In genomic region chr13:13493517-13493916, GRCm38 (mm10) we compare ENCODE assay signal across 22 mouse cellular contexts. TPM values are rescaled to one million over a fixed set of nuclear protein-coding genes. Genes with fewer than 3 reads are reported as not detected.
DNase-seq lines count a peak whose midpoint lies in the region; ATAC-seq and TF ChIP-seq lines count a peak whose summit lies in the region.
"Had no signal": no experiment of that assay in that cellular context is flagged by ENCODE, and none has a peak within 500 bp of the region (broad histone marks: within the 10 kb centered on the region; RNA-seq: fewer than 3 reads in every experiment).

No protein-coding gene starts in this region.

- peaks cover 38% of the 10 kb centered on the region for H3K36me3 ChIP-seq in heart, embryonic 14.5 days (ENCODE audit: control insufficient read depth, insufficient read depth, low read length)
- H3K36me3 ChIP-seq in heart, adult 2 months (ENCODE audit: control insufficient read depth, insufficient read depth, low read length), result peaks cover 3% of the 10 kb centered on the region
- H3K36me3 ChIP-seq in hindbrain, embryonic 16.5 days (ENCODE audit: control insufficient read depth, insufficient read depth, low read length), result no peaks in the 10 kb centered on the region
- H3K36me3 ChIP-seq: forebrain, embryonic 10.5 days; neural tube, embryonic 12.5 days had no signal

- H3K9ac ChIP-seq in heart, embryonic 14.5 days (ENCODE audit: low read length), result no peak overlapping the region
- H3K9ac ChIP-seq in heart, adult 2 months (ENCODE audit: low read depth, low read length), result no peak overlapping the region
- no peak overlapping the region for H3K9ac ChIP-seq in hindbrain, embryonic 16.5 days (ENCODE audit: low read depth, low read length)
- H3K9ac ChIP-seq: liver, embryonic 12.5 days; lung, embryonic 15.5 days; neural tube, embryonic 12.5 days had no signal

- intact Hi-C loops in heart, adult 2 months (cut with DNase I), result no loop called here

- 0 out of 2 replicates have a peak, but pooled peaks have one; percentile 41 for ATAC-seq in heart, embryonic 14.5 days (ENCODE audit: insufficient number of reproducible peaks, insufficient read depth, low FRiP score, low read depth)
- ATAC-seq in hindbrain, embryonic 16.5 days, result peak; percentile 58
- ATAC-seq: liver, embryonic 12.5 days; midbrain, embryonic 16.5 days had no signal

- H3K27ac ChIP-seq in heart, embryonic 14.5 days (replicated peaks in 1 of 2; ENCODE audit: control insufficient read depth in 1 of 2, insufficient read depth in 1 of 2, low read depth in 2 of 2, low read length in 2 of 2), result no peak overlapping the region; a peak in 1 of 4 replicates
- no peak overlapping the region for H3K27ac ChIP-seq in heart, adult 2 months
- no peak overlapping the region for H3K27ac ChIP-seq in hindbrain, embryonic 16.5 days (ENCODE audit: low read depth, low read length)
- H3K27ac ChIP-seq: forebrain, embryonic 10.5 days; limb, embryonic 10.5 days; liver, embryonic 12.5 days; lung, embryonic 15.5 days; neural tube, embryonic 12.5 days; stomach, postnatal 0 days had no signal

- no peak for TF ChIP-seq CTCF in heart, adult 2 months (IDR thresholded peaks at IDR 0.05)

- H3K4me3 ChIP-seq in heart, embryonic 14.5 days (ENCODE audit: control insufficient read depth in 1 of 2, insufficient read depth in 1 of 2, low read depth in 1 of 2, low read length in 2 of 2), result no peak overlapping the region
- H3K4me3 ChIP-seq in heart, adult 2 months, result no peak overlapping the region
- no peak overlapping the region for H3K4me3 ChIP-seq in hindbrain, embryonic 16.5 days (ENCODE audit: low read length)
- H3K4me3 ChIP-seq: forebrain, embryonic 10.5 days; limb, embryonic 10.5 days; liver, embryonic 12.5 days; lung, embryonic 15.5 days; neural tube, embryonic 12.5 days had no signal

- no peak for TF ChIP-seq POLR2A in heart, adult 2 months (IDR thresholded peaks at IDR 0.05; ENCODE audit: insufficient read depth, low read depth, low read length)

- TF ChIP-seq EP300 in heart, adult 2 months (IDR thresholded peaks at IDR 0.05; ENCODE audit: insufficient read depth, low read depth, low read length), result no peak

- no peaks in the 10 kb centered on the region for H3K79me2 ChIP-seq in heart, adult 2 months (replicated peaks; ENCODE audit: control insufficient read depth, insufficient read depth, low read length)

- no peaks in the 10 kb centered on the region for H3K27me3 ChIP-seq in heart, embryonic 14.5 days (ENCODE audit: control insufficient read depth, insufficient read depth, low read length)
- no peaks in the 10 kb centered on the region for H3K27me3 ChIP-seq in heart, adult 2 months (ENCODE audit: control insufficient read depth, insufficient read depth, low read length)
- no peaks in the 10 kb centered on the region for H3K27me3 ChIP-seq in hindbrain, embryonic 16.5 days (replicated peaks; ENCODE audit: control insufficient read depth, insufficient read depth, low read length)
- H3K27me3 ChIP-seq: liver, embryonic 12.5 days; lung, embryonic 15.5 days; neural tube, embryonic 12.5 days had no signal

- H3K4me1 ChIP-seq in heart, embryonic 14.5 days (ENCODE audit: control insufficient read depth in 2 of 2, insufficient read depth in 2 of 2, low read length in 2 of 2), result 0 out of 4 replicates have a peak, but pooled peaks cover 0 to 2% of the 10 kb centered on the region in 2 experiments
- peaks cover 2% of the 10 kb centered on the region for H3K4me1 ChIP-seq in heart, adult 2 months (ENCODE audit: control insufficient read depth, insufficient read depth, low read length)
- no peaks in the 10 kb centered on the region for H3K4me1 ChIP-seq in hindbrain, embryonic 16.5 days (ENCODE audit: control insufficient read depth, insufficient read depth, low read depth, low read length)
- H3K4me1 ChIP-seq: forebrain, embryonic 10.5 days; limb, embryonic 10.5 days; liver, embryonic 12.5 days; neural tube, embryonic 12.5 days had no signal

- H3K4me2 ChIP-seq in heart, embryonic 14.5 days (ENCODE audit: low read length), result no peak overlapping the region
- H3K4me2 ChIP-seq in hindbrain, embryonic 16.5 days (ENCODE audit: low read length), result no peak overlapping the region
- H3K4me2 ChIP-seq: liver, embryonic 12.5 days; lung, embryonic 15.5 days; neural tube, embryonic 12.5 days had no signal

- no peaks in the 10 kb centered on the region for H3K9me3 ChIP-seq in heart, embryonic 14.5 days (ENCODE audit: control insufficient read depth, low read length)
- no peaks in the 10 kb centered on the region for H3K9me3 ChIP-seq in hindbrain, embryonic 16.5 days (ENCODE audit: control insufficient read depth, low read length)
- H3K9me3 ChIP-seq: forebrain, embryonic 10.5 days; limb, embryonic 10.5 days; liver, embryonic 12.5 days; lung, embryonic 15.5 days; neural tube, embryonic 12.5 days had no signal

- WGBS in heart, embryonic 14.5 days, result 37% methylated on average over 3 of the region's 3 CpGs
- 34% methylated on average over 3 of the region's 3 CpGs for WGBS in heart, adult 2 months
- WGBS in hindbrain, embryonic 16.5 days, result 39% methylated on average over 3 of the region's 3 CpGs

- DNase-seq in heart, adult 2 months, result no peak
- peak; percentile 31 to 45 for DNase-seq in right cerebral cortex, adult 2 months (ENCODE audit: low spot score in 2 of 2)
- DNase-seq in right cerebral cortex, postnatal 25 days, result no peak
- no peak for DNase-seq in layer of hippocampus, adult 11-12 months (ENCODE audit: low spot score)
- no peak for DNase-seq in adrenal gland, adult (ENCODE audit: inconsistent age in 2 of 2, low spot score in 1 of 2)
- no peak for DNase-seq in cerebellum, adult 9-10 months
- DNase-seq: cerebellum, adult 18-20 months; heart, postnatal 14 days; kidney, adult 9 months; kidney, postnatal 4 days; layer of hippocampus, postnatal 36 days; retina, postnatal 1 day; thymus, postnatal 4 days had no signal

RNA-seq across cellular contexts. Expression of gene Nid1, which starts 56.2 kb away (rescaled TPM):
- polyA plus RNA-seq in heart, embryonic 14.5 days (2014; fragmentation: Nextera tagmentation; extraction: Ambion mirVana), result 85.4 and 88.8 TPM in 2 replicates
- 10 to 100 TPM; 55.5 to 59.9 TPM for total RNA-seq in heart, adult 2 months (2021)
- polyA plus RNA-seq in heart, adult 2 months (2012; rRNA removed), result 62.5 and 99.5 TPM in 2 replicates
- 63.8 and 78.5 TPM in 2 replicates for polyA plus RNA-seq in hindbrain, embryonic 16.5 days (2015; fragmentation: Nextera tagmentation; extraction: Ambion mirVana)

Comparison
In these comparisons a context has a peak if more than half of its experiments do, and no peak if none do; other contexts are left out.
1. DNase-seq: peak in right cerebral cortex, adult 2 months (2 of 2); none in heart, adult 2 months (0 of 2), right cerebral cortex, postnatal 25 days (single experiment), layer of hippocampus, adult 11-12 months (single experiment), adrenal gland, adult (0 of 2) and cerebellum, adult 9-10 months (single experiment).